Mouse (Mus musculus): ENCODE measurements at regions not wholly inside any gene's neighbourhood (a gene's known extent, or its start where the extent isn't known, plus 50 kb on each side); places are given as distances from the start of the nearest gene placed in this dataset.

DNA sequence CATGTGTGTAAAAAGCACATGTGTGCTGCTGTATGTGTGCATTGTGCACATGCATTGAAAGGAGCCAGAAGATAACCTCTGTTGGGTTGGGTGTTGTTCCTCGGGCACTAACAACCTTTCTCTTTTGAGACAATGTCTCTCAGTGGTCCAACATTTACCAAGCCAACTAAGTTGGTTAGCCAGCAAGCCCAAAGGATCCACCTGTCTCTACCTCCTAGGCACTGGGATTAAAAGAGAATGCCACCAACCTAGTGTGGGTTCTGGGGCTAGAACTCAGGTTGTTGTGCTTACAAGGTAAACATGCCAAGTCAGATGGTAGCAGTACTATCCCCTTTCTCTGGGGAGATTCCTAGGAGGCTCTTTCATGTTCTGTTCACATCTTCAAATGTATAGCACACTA lies 459.1 kb upstream of the Atp11b start:
- TF ChIP-seq FLI1 (IDR thresholded peaks at IDR 0.05; ENCODE audit: low read length) (no peak), GATA1 (IDR thresholded peaks at IDR 0.05; ENCODE audit: borderline replicate concordance, low read length) (no peak)

Measured in megakaryocyte, embryonic 14.5 days (primary cell).